Mouse (Mus musculus) embryonic fibroblast, embryonic 13.5 days (primary cell): ENCODE data around the gene Mtch1. TPM values are rescaled to one million over a fixed set of nuclear protein-coding genes. Genes with fewer than 3 reads are reported as not detected.
A peak's percentile ranks its signal among the peaks of the same experiment; 100 is the strongest.

Experiments
- H3K27ac ChIP-seq: 2 replicates; pipeline ENCODE4 v1.5.1; 2012; ENCODE audit warnings: low read length, control low read depth, inconsistent platforms; ENCODE audit not compliant: insufficient read depth
- H3K4me1 ChIP-seq: 2 replicates; pipeline ENCODE4 v1.6.1; 2011; ENCODE audit warnings: low read length; ENCODE audit not compliant: control insufficient read depth, insufficient read depth
- H3K4me3 ChIP-seq: 2 replicates; pipeline ENCODE4 v1.5.1; 2011; ENCODE audit warnings: mild to moderate bottlenecking, control low read depth, low read length; ENCODE audit not compliant: insufficient read depth
- CTCF ChIP-seq: IDR thresholded peaks from 2 replicates; pipeline ENCODE4 v1.5.1; 2011; ENCODE audit warnings: mild to moderate bottlenecking, control low read depth, low read length, moderate library complexity, borderline replicate concordance; ENCODE audit not compliant: insufficient read depth
- POLR2A ChIP-seq: IDR thresholded peaks from 2 replicates; pipeline ENCODE4 v1.6.1; 2011; ENCODE audit warnings: low read depth, mild to moderate bottlenecking, control low read depth, low read length, moderate library complexity
- polyA plus RNA-seq: library from polyadenylated mRNA; stranded (reverse); fragments of >200 nt; gene quantifications from 2 replicates; pipeline ENCODE4 v1.2.4, GENCODE M21; 2011; ENCODE audit warnings: low read depth; ENCODE audit not compliant: missing spikeins, insufficient read length

The Mtch1 gene
- polyA plus RNA-seq, 1 experiment: 366 TPM

- TF ChIP-seq CTCF: no peak
- peaks cover 17% of the 10 kb centered on the region for H3K4me1 ChIP-seq
- peak overlapping the region; percentile 74 for H3K27ac ChIP-seq
- peak overlapping the region; percentile 94 for H3K4me3 ChIP-seq
These were observed 549 bp downstream of the Mtch1 start for GRCm38 (mm10) chr17:29347126-29347644.

- peaks cover 19% of the 10 kb centered on the region for H3K4me1 ChIP-seq
- H3K27ac ChIP-seq: peak overlapping the region; percentile 74
- peak overlapping the region; percentile 94 for H3K4me3 ChIP-seq
- no peak for TF ChIP-seq CTCF
- TF ChIP-seq POLR2A: no peak; the same call in 1 of the 2 replicates
These were observed 1.1 kb downstream of the Mtch1 start for GRCm38 (mm10) chr17:29346496-29347125.

GRCm38 (mm10) chr17:29345272-29345671, 2.5 kb downstream of the Mtch1 start:
- Histone ChIP-seq H3K4me1 (peaks cover 27% of the 10 kb centered on the region), H3K4me3 (no peak overlapping the region), H3K27ac (no peak overlapping the region)
- no peak for TF ChIP-seq CTCF
- no peak for TF ChIP-seq POLR2A

- Histone ChIP-seq H3K4me3 (no peak overlapping the region), H3K27ac (no peak overlapping the region), H3K4me1 (peaks cover 26% of the 10 kb centered on the region)
- TF ChIP-seq POLR2A (no peak), CTCF (no peak)
These were observed 4.5 kb downstream of the Mtch1 start for GRCm38 (mm10) chr17:29343241-29343640.

GRCm38 (mm10) chr17:29342010-29342910, 5.5 kb downstream of the Mtch1 start:
- peaks cover 24% of the 10 kb centered on the region for H3K4me1 ChIP-seq
- no peak overlapping the region for H3K4me3 ChIP-seq
- peak overlapping the region; percentile 74 for H3K27ac ChIP-seq
- TF ChIP-seq CTCF: no peak
- no peak for TF ChIP-seq POLR2A

- TF ChIP-seq POLR2A: no peak
- peak; percentile 28; the same call in 1 of the 2 replicates for TF ChIP-seq CTCF
- Histone ChIP-seq H3K27ac (peak overlapping the region; percentile 59), H3K4me3 (no peak overlapping the region), H3K4me1 (peaks cover 24% of the 10 kb centered on the region)
These were observed 6.1 kb downstream of the Mtch1 start for GRCm38 (mm10) chr17:29341591-29342003.

- peak overlapping the region; percentile 66; the same call in 1 of the 2 replicates for H3K27ac ChIP-seq
- TF ChIP-seq CTCF (no peak), POLR2A (no peak)
- peaks cover 24% of the 10 kb centered on the region for H3K4me1 ChIP-seq
- no peak overlapping the region for H3K4me3 ChIP-seq
These were observed 7.1 kb downstream of the Mtch1 start for GRCm38 (mm10) chr17:29340406-29341261.

GRCm38 (mm10) chr17:29339170-29339768, 8.5 kb downstream of the Mtch1 start:
- Histone ChIP-seq H3K4me1 (peaks cover 24% of the 10 kb centered on the region), H3K4me3 (no peak overlapping the region), H3K27ac (no peak overlapping the region)
- TF ChIP-seq POLR2A (no peak), CTCF (no peak)
